Mouse (Mus musculus): ENCODE data around the gene Stk38l. TPM values are rescaled to one million over a fixed set of nuclear protein-coding genes. Genes with fewer than 3 reads are reported as not detected.
"Not testable (repeated sequence)": the region's sequence is repeated elsewhere in the genome, so short reads cannot be mapped to it uniquely, and the experiment has no call there.

Gene Stk38l
- polyA plus RNA-seq, 1 experiment from 2014 or later, result 24.8 TPM

DNA sequence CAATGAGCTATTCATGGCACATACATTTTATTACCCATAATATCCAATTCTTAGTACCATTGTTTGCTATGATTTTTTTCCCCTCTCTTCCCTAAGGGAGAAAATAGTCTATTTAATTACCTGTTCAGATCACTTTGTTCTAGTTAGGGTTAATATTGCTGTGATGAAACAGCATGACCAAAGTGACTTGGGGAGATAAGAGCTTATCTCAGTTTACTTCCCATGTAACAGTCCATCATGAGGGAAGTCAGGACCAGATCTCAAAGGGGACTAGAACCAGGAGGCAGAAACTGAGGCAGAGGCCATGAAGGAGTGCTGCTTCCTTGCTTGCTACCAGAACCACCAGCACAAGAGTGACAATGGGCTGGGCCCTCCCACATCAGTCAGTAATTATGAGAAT, 15.9 kb downstream of the Stk38l start:
- no peak overlapping the region for H3K27ac ChIP-seq (replicated peaks; ENCODE audit: low read depth, low read length)
- H3K4me3 ChIP-seq (ENCODE audit: low read depth, low read length), result no peak overlapping the region
- H3K4me2 ChIP-seq (ENCODE audit: low read depth, low read length), result no peak overlapping the region
- ATAC-seq (replicated peaks; ENCODE audit: insufficient number of reproducible peaks, low FRiP score, low TSS enrichment, low read depth) (no peak), DNase-seq (ENCODE audit: low spot score) (no peak)
- no peaks in the 10 kb centered on the region for H3K4me1 ChIP-seq (ENCODE audit: control insufficient read depth, insufficient read depth, low read length)
- H3K9me3 ChIP-seq (replicated peaks; ENCODE audit: control insufficient read depth, low read length), result no peaks in the 10 kb centered on the region
- no peaks in the 10 kb centered on the region for H3K27me3 ChIP-seq (ENCODE audit: control insufficient read depth, insufficient read depth, low read length)
- no peaks in the 10 kb centered on the region for H3K36me3 ChIP-seq (replicated peaks; ENCODE audit: control insufficient read depth, insufficient read depth, low read depth, low read length)
- no peak overlapping the region for H3K9ac ChIP-seq (replicated peaks; ENCODE audit: low read length)

DNA sequence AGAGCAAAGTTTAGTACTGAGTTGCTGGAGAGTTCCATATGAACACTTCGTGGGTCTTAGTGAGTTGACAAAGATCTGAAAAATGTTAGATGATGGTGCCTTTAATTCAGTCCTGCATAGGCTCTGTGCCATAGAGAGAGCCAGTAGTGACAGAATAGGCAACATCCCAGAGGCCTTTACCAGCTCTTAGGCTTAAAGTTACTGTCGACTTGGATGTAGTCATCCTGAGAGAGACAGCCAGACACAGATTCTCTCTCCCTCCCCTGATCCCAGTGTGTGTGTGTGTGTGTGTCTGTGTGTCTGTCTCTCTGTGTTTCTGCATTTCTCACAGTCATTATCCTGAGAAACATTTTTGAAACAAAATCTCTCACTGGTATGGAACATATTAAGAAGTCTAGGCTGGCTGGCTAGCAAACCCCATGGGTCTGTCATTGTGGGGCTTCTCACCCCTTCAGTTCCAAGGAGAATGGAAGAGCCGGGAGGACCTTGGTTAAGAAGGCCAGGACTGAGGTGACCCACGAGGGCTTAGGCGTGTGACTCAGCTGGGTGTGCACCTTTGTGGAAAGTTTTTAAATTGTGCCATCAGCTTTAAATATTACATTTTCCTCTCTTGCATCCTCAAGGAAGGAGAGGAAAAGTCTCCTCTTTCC, 17.3 kb downstream of the Stk38l start:
- H3K36me3 ChIP-seq (replicated peaks; ENCODE audit: control insufficient read depth, insufficient read depth, low read depth, low read length), result no peaks in the 10 kb centered on the region
- WGBS, result 62% methylated on average over 5 of the region's 5 CpGs
- ATAC-seq (replicated peaks; ENCODE audit: insufficient number of reproducible peaks, low FRiP score, low TSS enrichment, low read depth), result no peak
- no peaks in the 10 kb centered on the region for H3K4me1 ChIP-seq (ENCODE audit: control insufficient read depth, insufficient read depth, low read length)
- no peak for DNase-seq (ENCODE audit: low spot score)
- H3K9me3 ChIP-seq (replicated peaks; ENCODE audit: control insufficient read depth, low read length), result no peaks in the 10 kb centered on the region
- H3K27me3 ChIP-seq (ENCODE audit: control insufficient read depth, insufficient read depth, low read length), result no peaks in the 10 kb centered on the region
- H3K4me2 ChIP-seq (ENCODE audit: low read depth, low read length), result no peak overlapping the region
- no peak overlapping the region for H3K27ac ChIP-seq (replicated peaks; ENCODE audit: low read depth, low read length)
- no peak overlapping the region for H3K4me3 ChIP-seq (ENCODE audit: low read depth, low read length)
- H3K9ac ChIP-seq (replicated peaks; ENCODE audit: low read length), result no peak overlapping the region

DNA sequence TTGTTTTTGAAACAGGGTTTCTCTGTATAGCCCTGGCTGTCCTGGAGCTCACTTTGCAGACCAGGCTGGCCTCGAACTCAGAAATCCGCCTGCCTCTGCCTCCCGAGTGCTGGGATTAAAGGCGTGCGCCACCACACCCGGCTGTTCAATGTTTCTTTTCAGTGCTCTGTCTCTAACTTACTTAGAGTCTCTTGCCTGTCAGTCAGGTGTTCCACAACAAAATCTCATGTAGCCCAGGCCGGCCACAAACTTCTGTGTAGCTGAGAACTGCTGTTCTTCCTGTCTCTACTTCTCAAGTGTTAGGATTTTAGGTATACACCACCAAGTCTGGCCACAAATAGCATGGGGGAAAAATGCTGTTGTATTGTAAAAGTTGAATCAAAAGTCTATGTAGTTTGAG, 19.5 kb downstream of the Stk38l start:
- H3K36me3 ChIP-seq (replicated peaks; ENCODE audit: control insufficient read depth, insufficient read depth, low read depth, low read length); DNase-seq (ENCODE audit: low spot score); H3K9ac ChIP-seq (replicated peaks; ENCODE audit: low read length); H3K4me1 ChIP-seq (ENCODE audit: control insufficient read depth, insufficient read depth, low read length); H3K27me3 ChIP-seq (ENCODE audit: control insufficient read depth, insufficient read depth, low read length); H3K9me3 ChIP-seq (replicated peaks; ENCODE audit: control insufficient read depth, low read length); H3K27ac ChIP-seq (replicated peaks; ENCODE audit: low read depth, low read length); H3K4me2 ChIP-seq (ENCODE audit: low read depth, low read length); H3K4me3 ChIP-seq (ENCODE audit: low read depth, low read length); ATAC-seq (replicated peaks; ENCODE audit: insufficient number of reproducible peaks, low FRiP score, low TSS enrichment, low read depth): not testable (repeated sequence)
- WGBS, result 88% methylated on average over 6 of the region's 7 CpGs

- Histone ChIP-seq H3K4me1 (ENCODE audit: control insufficient read depth, insufficient read depth, low read length) (no peaks in the 10 kb centered on the region), H3K27ac (replicated peaks; ENCODE audit: low read depth, low read length) (no peak overlapping the region), H3K27me3 (ENCODE audit: control insufficient read depth, insufficient read depth, low read length) (no peaks in the 10 kb centered on the region), H3K4me3 (ENCODE audit: low read depth, low read length) (no peak overlapping the region), H3K4me2 (ENCODE audit: low read depth, low read length) (no peak overlapping the region), H3K36me3 (replicated peaks; ENCODE audit: control insufficient read depth, insufficient read depth, low read depth, low read length) (no peaks in the 10 kb centered on the region), H3K9me3 (replicated peaks; ENCODE audit: control insufficient read depth, low read length) (no peaks in the 10 kb centered on the region), H3K9ac (replicated peaks; ENCODE audit: low read length) (no peak overlapping the region)
- ATAC-seq (replicated peaks; ENCODE audit: insufficient number of reproducible peaks, low FRiP score, low TSS enrichment, low read depth) (no peak), DNase-seq (ENCODE audit: low spot score) (no peak)
- 89% methylated on average over 1 of the region's 1 CpGs for WGBS
Observed at GRCm38 (mm10) chr6:146745180-146745579, 20.4 kb downstream of the Stk38l start.

DNA sequence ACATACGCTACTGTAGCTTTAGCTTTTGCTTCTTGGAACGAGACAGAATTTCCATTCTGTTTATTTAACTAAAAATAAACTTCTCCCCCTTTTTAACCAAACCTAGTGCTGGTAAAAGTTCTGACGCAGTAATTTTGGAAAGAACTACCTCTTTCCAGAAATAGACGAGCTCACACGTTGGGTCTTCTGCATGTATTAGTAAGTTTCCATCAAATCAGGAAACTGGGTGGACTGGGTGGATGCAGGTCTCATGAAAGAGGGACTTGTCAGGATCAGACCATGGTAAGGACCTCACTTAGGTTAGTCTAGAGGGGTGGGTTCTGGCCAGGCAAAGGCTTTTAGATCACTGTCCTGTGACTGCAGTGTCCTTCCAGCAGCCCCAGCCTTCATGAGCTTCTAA, 21.8 kb downstream of the Stk38l start:
- no peak overlapping the region for H3K9ac ChIP-seq (replicated peaks; ENCODE audit: low read length)
- H3K4me3 ChIP-seq (ENCODE audit: low read depth, low read length), result no peak overlapping the region
- H3K9me3 ChIP-seq (replicated peaks; ENCODE audit: control insufficient read depth, low read length), result no peaks in the 10 kb centered on the region
- 83% methylated on average over 5 of the region's 5 CpGs for WGBS
- no peak overlapping the region for H3K4me2 ChIP-seq (ENCODE audit: low read depth, low read length)
- H3K27ac ChIP-seq (replicated peaks; ENCODE audit: low read depth, low read length), result no peak overlapping the region
- H3K27me3 ChIP-seq (ENCODE audit: control insufficient read depth, insufficient read depth, low read length), result no peaks in the 10 kb centered on the region
- DNase-seq (ENCODE audit: low spot score), result no peak
- no peaks in the 10 kb centered on the region for H3K36me3 ChIP-seq (replicated peaks; ENCODE audit: control insufficient read depth, insufficient read depth, low read depth, low read length)
- no peaks in the 10 kb centered on the region for H3K4me1 ChIP-seq (ENCODE audit: control insufficient read depth, insufficient read depth, low read length)
- no peak for ATAC-seq (replicated peaks; ENCODE audit: insufficient number of reproducible peaks, low FRiP score, low TSS enrichment, low read depth)

DNA sequence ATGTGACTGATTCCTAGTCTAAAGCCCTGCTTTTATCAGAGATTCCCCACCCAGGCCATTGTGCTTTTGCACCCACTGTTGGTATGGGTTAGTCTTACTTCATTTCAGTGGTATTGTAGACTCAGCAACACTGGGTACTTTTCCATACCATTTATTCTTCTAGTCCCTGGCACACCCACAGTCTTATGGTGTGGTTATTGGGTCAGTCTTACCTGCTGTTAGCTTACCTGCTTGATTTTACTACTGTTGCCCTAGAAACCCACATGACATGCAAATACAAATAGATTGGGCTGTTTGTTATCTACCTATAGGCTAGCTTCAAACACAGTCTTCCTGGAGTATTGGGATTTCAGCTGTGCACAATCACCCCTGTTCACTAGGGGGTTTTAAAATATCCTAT, 22.3 kb downstream of the Stk38l start:
- Histone ChIP-seq H3K9ac (replicated peaks; ENCODE audit: low read length) (no peak overlapping the region), H3K4me3 (ENCODE audit: low read depth, low read length) (no peak overlapping the region), H3K4me2 (ENCODE audit: low read depth, low read length) (no peak overlapping the region), H3K36me3 (replicated peaks; ENCODE audit: control insufficient read depth, insufficient read depth, low read depth, low read length) (no peaks in the 10 kb centered on the region), H3K4me1 (ENCODE audit: control insufficient read depth, insufficient read depth, low read length) (no peaks in the 10 kb centered on the region), H3K9me3 (replicated peaks; ENCODE audit: control insufficient read depth, low read length) (no peaks in the 10 kb centered on the region), H3K27me3 (ENCODE audit: control insufficient read depth, insufficient read depth, low read length) (no peaks in the 10 kb centered on the region), H3K27ac (replicated peaks; ENCODE audit: low read depth, low read length) (no peak overlapping the region)
- ATAC-seq (replicated peaks; ENCODE audit: insufficient number of reproducible peaks, low FRiP score, low TSS enrichment, low read depth) (no peak), DNase-seq (ENCODE audit: low spot score) (no peak)

DNA sequence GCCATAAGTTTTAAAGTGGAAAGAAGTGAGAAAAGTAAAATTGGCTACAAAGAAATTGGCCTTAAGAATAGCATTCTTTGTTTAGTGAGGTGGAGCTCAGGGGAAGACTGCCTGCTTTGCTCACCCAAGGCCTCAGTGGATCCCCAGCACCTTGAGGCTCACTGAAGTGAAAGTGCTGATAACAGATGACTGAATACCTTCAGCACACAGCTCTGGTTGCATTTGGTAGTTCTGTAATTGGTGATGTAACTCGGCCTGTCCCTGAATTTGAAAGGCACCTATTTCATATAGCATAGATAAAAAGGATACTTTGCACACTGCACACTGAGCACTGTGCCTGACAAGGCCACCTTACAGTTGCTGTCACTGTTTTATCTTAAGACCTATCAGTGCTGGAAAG, 23.5 kb downstream of the Stk38l start:
- DNase-seq (ENCODE audit: low spot score), result no peak

DNA sequence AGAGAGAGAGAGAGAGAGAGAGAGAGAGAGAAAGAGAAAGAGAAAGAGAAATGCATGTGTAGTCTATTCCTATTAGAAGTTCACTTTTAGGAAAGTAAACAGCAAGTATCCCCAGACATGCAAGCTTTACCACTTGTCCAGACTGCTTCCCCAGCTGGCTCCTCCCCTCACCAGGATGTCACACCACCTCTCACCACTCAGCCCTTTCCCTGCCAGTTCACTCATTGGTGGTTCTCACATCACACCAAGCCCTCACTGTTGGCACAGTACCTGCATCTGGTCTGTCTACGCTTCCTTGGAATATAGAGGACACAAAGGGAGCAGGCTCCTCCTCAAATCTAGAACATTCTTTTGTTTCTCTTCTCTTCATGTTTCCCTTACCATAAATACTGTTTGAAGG, 26.9 kb downstream of the Stk38l start:
- H3K9me3 ChIP-seq (replicated peaks; ENCODE audit: control insufficient read depth, low read length), result no peaks in the 10 kb centered on the region
- H3K36me3 ChIP-seq (replicated peaks; ENCODE audit: control insufficient read depth, insufficient read depth, low read depth, low read length), result no peaks in the 10 kb centered on the region
- DNase-seq (ENCODE audit: low spot score), result no peak
- WGBS, result 78% methylated on average over 1 of the region's 1 CpGs
- H3K4me3 ChIP-seq (ENCODE audit: low read depth, low read length), result no peak overlapping the region
- H3K9ac ChIP-seq (replicated peaks; ENCODE audit: low read length), result no peak overlapping the region
- no peak overlapping the region for H3K27ac ChIP-seq (replicated peaks; ENCODE audit: low read depth, low read length)
- H3K4me1 ChIP-seq (ENCODE audit: control insufficient read depth, insufficient read depth, low read length), result no peaks in the 10 kb centered on the region
- ATAC-seq (replicated peaks; ENCODE audit: insufficient number of reproducible peaks, low FRiP score, low TSS enrichment, low read depth), result no peak
- no peaks in the 10 kb centered on the region for H3K27me3 ChIP-seq (ENCODE audit: control insufficient read depth, insufficient read depth, low read length)
- H3K4me2 ChIP-seq (ENCODE audit: low read depth, low read length), result no peak overlapping the region

More for the DNA sequence above, 23.5 kb downstream of the Stk38l start:
- Histone ChIP-seq H3K36me3 (replicated peaks; ENCODE audit: control insufficient read depth, insufficient read depth, low read depth, low read length) (no peaks in the 10 kb centered on the region), H3K9ac (replicated peaks; ENCODE audit: low read length) (no peak overlapping the region), H3K4me1 (ENCODE audit: control insufficient read depth, insufficient read depth, low read length) (no peaks in the 10 kb centered on the region), H3K27me3 (ENCODE audit: control insufficient read depth, insufficient read depth, low read length) (no peaks in the 10 kb centered on the region), H3K9me3 (replicated peaks; ENCODE audit: control insufficient read depth, low read length) (no peaks in the 10 kb centered on the region), H3K4me2 (ENCODE audit: low read depth, low read length) (no peak overlapping the region), H3K4me3 (ENCODE audit: low read depth, low read length) (no peak overlapping the region), H3K27ac (replicated peaks; ENCODE audit: low read depth, low read length) (no peak overlapping the region)
- no peak for ATAC-seq (replicated peaks; ENCODE audit: insufficient number of reproducible peaks, low FRiP score, low TSS enrichment, low read depth)
- 88% methylated on average over 1 of the region's 1 CpGs for WGBS

Data from embryonic facial prominence, embryonic 11.5 days (tissue).